Comparison of ENCODE assay signal across 8 mouse cellular contexts in the genomic region with DNA sequence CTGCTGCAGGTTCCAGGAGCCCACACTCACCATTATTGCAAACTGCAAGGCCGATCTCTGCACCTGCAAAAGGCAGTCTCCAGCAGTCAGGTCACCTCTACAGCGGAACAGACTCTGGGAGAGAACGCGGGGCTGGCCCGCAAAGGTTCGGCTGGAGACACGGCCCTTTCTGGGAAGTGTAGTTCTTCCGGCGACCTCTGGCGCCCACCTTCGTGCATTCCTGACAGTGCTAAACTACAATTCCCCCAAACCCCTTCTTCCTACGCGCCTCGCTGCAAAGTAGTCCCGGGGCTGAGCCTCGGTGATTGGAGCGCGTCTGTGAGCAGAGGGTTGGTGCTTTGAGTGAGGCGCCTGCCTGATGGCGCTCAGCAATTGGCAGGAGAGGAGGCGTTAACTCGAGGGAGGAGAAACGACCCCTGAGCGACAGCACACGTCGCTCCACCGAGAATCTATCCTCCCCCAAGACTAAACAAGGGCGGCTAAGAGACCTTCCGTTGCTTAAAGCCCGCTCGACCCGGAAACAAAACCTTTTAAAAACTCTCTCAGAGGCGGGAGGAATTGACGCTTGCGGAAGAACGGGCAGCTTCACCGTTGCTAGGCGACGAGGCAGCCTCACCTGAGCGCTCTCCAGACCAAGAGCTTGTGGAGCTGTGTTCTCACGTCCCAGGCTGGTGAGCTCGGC. TPM values are rescaled to one million over a fixed set of nuclear protein-coding genes. Genes with fewer than 3 reads are reported as not detected.
DNase-seq lines count a peak whose midpoint lies in the region; ATAC-seq and TF ChIP-seq lines count a peak whose summit lies in the region.

A gene (plus strand): TSS at position 536 of the 682 bp plus-strand sequence.
A gene (minus strand): TSS at position 668 of the 682 bp plus-strand sequence.

- H3K4me1 ChIP-seq in cortical plate, adult 2 months (ENCODE audit: control insufficient read depth, insufficient read depth, low read length), result peaks cover 12% of the 10 kb centered on the region
- H3K4me1 ChIP-seq in megakaryocyte, embryonic 14.5 days, result peaks cover 52% of the 10 kb centered on the region

- H3K27ac ChIP-seq in cortical plate, adult 2 months (ENCODE audit: insufficient read depth, low read length), result peak within 1 kb of the TSS; percentile 72

- ATAC-seq in activated CD4-positive, CD25-positive, alpha-beta regulatory T cell, adult 4 months, result peak; percentile 90

- no peak for TF ChIP-seq CTCF in cortical plate, adult 2 months (IDR thresholded peaks at IDR 0.05; ENCODE audit: extremely low read depth, insufficient read depth, low read length)

- peak; percentile 98 for TF ChIP-seq POLR2A in cortical plate, adult 2 months (IDR thresholded peaks at IDR 0.05; ENCODE audit: extremely low read depth, insufficient read depth, low read length)

- no peaks in the 10 kb centered on the region for H3K27me3 ChIP-seq in megakaryocyte, embryonic 14.5 days (replicated peaks)

- DNase-seq in gastrocnemius, adult 8-10 months (ENCODE audit: low spot score in 2 of 2), result peak; percentile 89 to 93
- DNase-seq in hindlimb bud, embryonic 11.5 days (ENCODE audit: extremely low spot score, low read depth, low spot score), result peak; percentile 91
- peak; percentile 88 to 98 for DNase-seq in left cerebral cortex, adult 8-10 months (ENCODE audit: low spot score in 2 of 2)
- peak; percentile 99 for DNase-seq in right cerebral cortex, postnatal 10 days (ENCODE audit: low spot score in 2 of 2)
- DNase-seq in urinary bladder, postnatal 25 days (ENCODE audit: low spot score), result peak; percentile 84

- peaks cover 3% of the 10 kb centered on the region for H3K36me3 ChIP-seq in megakaryocyte, embryonic 14.5 days (replicated peaks; ENCODE audit: low read length)

- no peaks in the 10 kb centered on the region for H3K9me3 ChIP-seq in megakaryocyte, embryonic 14.5 days

- peak within 1 kb of the TSS; percentile 70 for H3K4me3 ChIP-seq in cortical plate, adult 2 months (ENCODE audit: insufficient read depth, low read length)
- peak within 1 kb of the TSS; percentile 93 for H3K4me3 ChIP-seq in megakaryocyte, embryonic 14.5 days (replicated peaks)

RNA-seq across cellular contexts. Expression of the first gene that starts in this region (rescaled TPM):
- polyA plus RNA-seq in activated CD4-positive, CD25-positive, alpha-beta regulatory T cell, adult 4 months (2017; shearing (Covaris generic)), result under 1 TPM; 0.16 to 0.28 TPM
- 8.2 and 10.4 TPM in 2 replicates for polyA plus RNA-seq in cortical plate, adult 2 months (2012; rRNA removed)
- total RNA-seq in gastrocnemius, adult 8-10 months (2022), result 1 to 10 TPM; 2.0 to 2.6 (median 2.2) TPM
- 10 to 100 TPM; 12.7 to 16.4 (median 14.1) TPM for total RNA-seq in left cerebral cortex, adult 8-10 months (2022)
- 0.32 TPM in 1 of 2 replicates, not detected in the other for polyA plus RNA-seq in megakaryocyte, embryonic 14.5 days (2012; ENCODE audit: insufficient read depth, low replicate concordance)

RNA-seq across cellular contexts. Expression of the second gene that starts in this region (rescaled TPM):
- polyA plus RNA-seq in activated CD4-positive, CD25-positive, alpha-beta regulatory T cell, adult 4 months (2017; shearing (Covaris generic)), result 100 to 1,000 TPM; 387 to 445 TPM
- polyA plus RNA-seq in cortical plate, adult 2 months (2012; rRNA removed), result 863 and 881 TPM in 2 replicates
- total RNA-seq in gastrocnemius, adult 8-10 months (2022), result 100 to 1,000 TPM; 543 to 687 (median 612) TPM
- 1,000 to 10,000 TPM in 2 of 4 experiments, 100 to 1,000 TPM in 2; 821 to 1,026 (median 921) TPM for total RNA-seq in left cerebral cortex, adult 8-10 months (2022)
- polyA plus RNA-seq in megakaryocyte, embryonic 14.5 days (2012; ENCODE audit: insufficient read depth, low replicate concordance), result 1.1 and 13.0 TPM in 2 replicates

Comparison
In these comparisons a context has a peak if more than half of its experiments do, and no peak if none do; other contexts are left out.
1. Peak in every context shown above with its lines: DNase-seq, ATAC-seq, H3K4me3 ChIP-seq and H3K27ac ChIP-seq.
2. RNA of the second gene that starts in this region (polyA plus RNA-seq): 863 to 881 TPM in cortical plate, adult 2 months and 387 to 445 TPM in activated CD4-positive, CD25-positive, alpha-beta regulatory T cell, adult 4 months; 1.1 to 13.0 TPM in megakaryocyte, embryonic 14.5 days; every median in the first group is over 10 times any median in the second.